Mouse (Mus musculus) lung, embryonic 14.5 days (tissue): ENCODE measurements at regions not wholly inside any gene's neighbourhood (a gene's known extent, or its start where the extent isn't known, plus 50 kb on each side); places are given as distances from the start of the nearest gene placed in this dataset.

Experiments
- ATAC-seq: fragments of 200-750 bp; cut with Nextera tagmentation; 2 replicates; pipeline ENCODE4 v1.8.0; 2017; ENCODE audit warnings: mild to moderate bottlenecking, moderate TSS enrichment, moderate library complexity; ENCODE audit not compliant: insufficient read depth
- DNase-seq: peaks from one replicate; pipeline ENCODE4 v3.0.0-alpha.2; 2015
- H3K27ac ChIP-seq: fragments of 300-500 bp; sonication (generic); 2 replicates; pipeline ENCODE4 v1.5.1; 2014; ENCODE audit warnings: low read depth, mild to moderate bottlenecking, moderate library complexity
- H3K27me3 ChIP-seq: fragments of 300-500 bp; sonication (generic); 2 replicates; pipeline ENCODE4 v1.6.1; 2014; ENCODE audit warnings: low read length, control low read depth; ENCODE audit not compliant: insufficient read depth
- H3K36me3 ChIP-seq: fragments of 300-500 bp; sonication (generic); 2 replicates; pipeline ENCODE4 v1.6.1; 2014; ENCODE audit warnings: control low read depth; ENCODE audit not compliant: insufficient read depth
- H3K4me1 ChIP-seq: fragments of 300-500 bp; sonication (generic); 2 replicates; pipeline ENCODE4 v1.6.1; 2014; ENCODE audit warnings: antibody characterized with exemption, control low read depth; ENCODE audit not compliant: insufficient read depth
- H3K4me2 ChIP-seq: fragments of 300-500 bp; sonication (generic); 2 replicates; pipeline ENCODE4 v1.6.1; 2014; ENCODE audit warnings: mild to moderate bottlenecking
- H3K4me3 ChIP-seq: fragments of 300-500 bp; sonication (generic); 2 replicates; pipeline ENCODE4 v1.5.1; 2014; ENCODE audit warnings: low read depth, low read length
- H3K9ac ChIP-seq: fragments of 300-500 bp; sonication (generic); 2 replicates; pipeline ENCODE4 v1.6.1; 2014
- H3K9me3 ChIP-seq: fragments of 300-500 bp; sonication (generic); 2 replicates; pipeline ENCODE4 v1.6.1; 2016; ENCODE audit warnings: low read depth, low read length, control low read depth
- CTCF ChIP-seq: IDR thresholded peaks from 2 replicates; pipeline ENCODE4 v1.5.1; 2016; ENCODE audit warnings: antibody characterized with exemption, low read depth
- WGBS: fragments of 180-500 bp; shearing (Covaris S2); extraction: QIAGEN DNeasy Blood & Tissue Kit; methylation state at CpG from one replicate; pipeline ENCODE4 v1.1.7; 2014; 5-methylcytosine and 5-hydroxymethylcytosine counted together

- no peak overlapping the region for H3K4me3 ChIP-seq
- no peak for TF ChIP-seq CTCF
- H3K9ac ChIP-seq: no peak overlapping the region
- WGBS: 36% methylated on average over 8 of the region's 8 CpGs
- no peaks in the 10 kb centered on the region for H3K9me3 ChIP-seq
- H3K27me3 ChIP-seq: no peaks in the 10 kb centered on the region
- no peak overlapping the region for H3K27ac ChIP-seq
- H3K4me2 ChIP-seq: no peak overlapping the region
- DNase-seq (peak; percentile 32), ATAC-seq (no peak)
- H3K36me3 ChIP-seq: no peaks in the 10 kb centered on the region
- H3K4me1 ChIP-seq: no peaks in the 10 kb centered on the region
Measured at GRCm38 (mm10) chr12:10035479-10035878, 334.3 kb upstream of the Nt5c1b start.

GRCm38 (mm10) chr12:10062006-10062514 lies 307.7 kb upstream of the Nt5c1b start:
- no peak for DNase-seq
- Histone ChIP-seq H3K4me3 (no peak overlapping the region), H3K36me3 (no peaks in the 10 kb centered on the region), H3K4me2 (no peak overlapping the region), H3K27me3 (no peaks in the 10 kb centered on the region), H3K4me1 (no peaks in the 10 kb centered on the region), H3K27ac (no peak overlapping the region), H3K9me3 (no peaks in the 10 kb centered on the region), H3K9ac (no peak overlapping the region)
- ATAC-seq: no peak
- 17% methylated on average over 1 of the region's 1 CpGs for WGBS
- no peak for TF ChIP-seq CTCF

GRCm38 (mm10) chr12:10078341-10078740 lies 291.4 kb upstream of the Nt5c1b start:
- Histone ChIP-seq H3K36me3 (no peaks in the 10 kb centered on the region), H3K9ac (no peak overlapping the region), H3K27me3 (no peaks in the 10 kb centered on the region), H3K9me3 (no peaks in the 10 kb centered on the region), H3K4me2 (no peak overlapping the region), H3K4me1 (peaks cover 11% of the 10 kb centered on the region), H3K27ac (peak overlapping the region; percentile 42; the same call in 1 of the 2 replicates), H3K4me3 (no peak overlapping the region)
- WGBS: 35% methylated on average over 5 of the region's 5 CpGs
- DNase-seq (peak; percentile 73), ATAC-seq (no peak)
- TF ChIP-seq CTCF: no peak

GRCm38 (mm10) chr12:10079482-10079881 lies 290.3 kb upstream of the Nt5c1b start:
- TF ChIP-seq CTCF: no peak
- DNase-seq: peak; percentile 50
- Histone ChIP-seq H3K9me3 (no peaks in the 10 kb centered on the region), H3K9ac (no peak overlapping the region), H3K27me3 (no peaks in the 10 kb centered on the region), H3K4me1 (peaks cover 11% of the 10 kb centered on the region), H3K4me2 (no peak overlapping the region), H3K4me3 (no peak overlapping the region), H3K36me3 (no peaks in the 10 kb centered on the region), H3K27ac (no peak overlapping the region; the same call in 1 of the 2 replicates)
- 52% methylated on average over 9 of the region's 9 CpGs for WGBS
- no peak for ATAC-seq

GRCm38 (mm10) chr12:10112874-10113453 lies 256.8 kb upstream of the Nt5c1b start:
- H3K27ac ChIP-seq: no peak overlapping the region
- no peaks in the 10 kb centered on the region for H3K36me3 ChIP-seq
- no peak for TF ChIP-seq CTCF
- H3K4me3 ChIP-seq: no peak overlapping the region
- ATAC-seq (peak; percentile 83), DNase-seq (peak; percentile 92)
- H3K9ac ChIP-seq: no peak overlapping the region
- WGBS: 22% methylated on average over 1 of the region's 1 CpGs
- no peaks in the 10 kb centered on the region for H3K4me1 ChIP-seq
- H3K4me2 ChIP-seq: no peak overlapping the region
- no peaks in the 10 kb centered on the region for H3K27me3 ChIP-seq
- no peaks in the 10 kb centered on the region for H3K9me3 ChIP-seq

- Histone ChIP-seq H3K27ac (no peak overlapping the region), H3K4me2 (no peak overlapping the region), H3K9ac (no peak overlapping the region), H3K9me3 (no peaks in the 10 kb centered on the region), H3K4me3 (no peak overlapping the region), H3K4me1 (no peaks in the 10 kb centered on the region), H3K36me3 (no peaks in the 10 kb centered on the region), H3K27me3 (no peaks in the 10 kb centered on the region)
- WGBS: 34% methylated on average over 2 of the region's 2 CpGs
- ATAC-seq: no peak
- no peak for TF ChIP-seq CTCF
- DNase-seq: no peak
Measured at GRCm38 (mm10) chr12:10122102-10122501, 247.7 kb upstream of the Nt5c1b start.

GRCm38 (mm10) chr12:10127995-10128573 lies 241.7 kb upstream of the Nt5c1b start:
- no peaks in the 10 kb centered on the region for H3K9me3 ChIP-seq
- TF ChIP-seq CTCF: no peak
- no peak overlapping the region; the same call in 1 of the 2 replicates for H3K27ac ChIP-seq
- H3K36me3 ChIP-seq: no peaks in the 10 kb centered on the region
- ATAC-seq (peak; percentile 91), DNase-seq (peak; percentile 45)
- peaks cover 2% of the 10 kb centered on the region; the same call in 1 of the 2 replicates for H3K4me1 ChIP-seq
- no peak overlapping the region for H3K4me2 ChIP-seq
- 12% methylated on average over 3 of the region's 3 CpGs for WGBS
- H3K9ac ChIP-seq: no peak overlapping the region
- no peak overlapping the region for H3K4me3 ChIP-seq
- no peaks in the 10 kb centered on the region for H3K27me3 ChIP-seq
